Mouse (Mus musculus) midbrain, embryonic 10.5 days (tissue): ENCODE measurements around the gene Ssna1. TPM values are rescaled to one million over a fixed set of nuclear protein-coding genes. Genes with fewer than 3 reads are reported as not detected.

Experiments
- DNase-seq: peaks from one replicate; pipeline ENCODE4 v3.0.0-alpha.2; 2017; ENCODE audit warnings: low spot score
- H3K27ac ChIP-seq: fragments of 300-500 bp; sonication (generic); replicated peaks from 2 replicates; pipeline ENCODE4 v1.5.1; 2016; ENCODE audit warnings: mild to moderate bottlenecking
- H3K27me3 ChIP-seq: fragments of 300-500 bp; sonication (generic); 2 replicates; pipeline ENCODE4 v1.6.1; 2016; ENCODE audit warnings: low read depth, mild to moderate bottlenecking; ENCODE audit not compliant: poor library complexity, severe bottlenecking
- H3K36me3 ChIP-seq: fragments of 300-500 bp; sonication (generic); 2 replicates; pipeline ENCODE4 v1.6.1; 2016; ENCODE audit warnings: mild to moderate bottlenecking, moderate library complexity
- H3K4me1 ChIP-seq: fragments of 300-500 bp; sonication (generic); 2 replicates; pipeline ENCODE4 v1.6.1; 2016
- H3K4me3 ChIP-seq: fragments of 300-500 bp; sonication (generic); 2 replicates; pipeline ENCODE4 v1.5.1; 2016; ENCODE audit warnings: mild to moderate bottlenecking, moderate library complexity
- H3K9me3 ChIP-seq: fragments of 300-500 bp; sonication (generic); replicated peaks from 2 replicates; pipeline ENCODE4 v1.6.1; 2016; ENCODE audit warnings: mild to moderate bottlenecking
- WGBS: fragments of 180-500 bp; shearing (Covaris S2); methylation state at CpG from one replicate; pipeline ENCODE4 v1.1.7; 2016; 5-methylcytosine and 5-hydroxymethylcytosine counted together
- polyA plus RNA-seq: library from polyadenylated mRNA; unstranded; fragments of >200 nt; fragmentation: Nextera tagmentation; extraction: Ambion mirVana; gene quantifications from 2 replicates; pipeline ENCODE4 v1.2.1, GENCODE M21; 2016

Gene Ssna1
- polyA plus RNA-seq, 1 experiment from 2014 or later = 243 TPM

- Histone ChIP-seq H3K4me3 (no peak overlapping the region), H3K36me3 (no peaks in the 10 kb centered on the region), H3K27me3 (peaks cover 60% of the 10 kb centered on the region), H3K27ac (no peak overlapping the region), H3K9me3 (no peaks in the 10 kb centered on the region), H3K4me1 (peaks cover 18% of the 10 kb centered on the region)
- no peak for DNase-seq
- 84% methylated on average over 3 of the region's 3 CpGs for WGBS
Observed at GRCm38 (mm10) chr2:25303452-25303851, 31.2 kb upstream of the Ssna1 start.

- 89% methylated on average over 10 of the region's 10 CpGs for WGBS
- no peaks in the 10 kb centered on the region; the same call in 1 of the 2 replicates for H3K4me1 ChIP-seq
- H3K27me3 ChIP-seq = peaks cover 57% of the 10 kb centered on the region
- no peak overlapping the region for H3K4me3 ChIP-seq
- no peaks in the 10 kb centered on the region for H3K9me3 ChIP-seq
- no peaks in the 10 kb centered on the region for H3K36me3 ChIP-seq
- no peak overlapping the region for H3K27ac ChIP-seq
- DNase-seq = no peak
Observed at GRCm38 (mm10) chr2:25298046-25298445, 25.8 kb upstream of the Ssna1 start.

GRCm38 (mm10) chr2:25297093-25297492 is 24.9 kb upstream of the Ssna1 start:
- H3K27me3 ChIP-seq = peaks cover 61% of the 10 kb centered on the region
- no peak for DNase-seq
- H3K27ac ChIP-seq = no peak overlapping the region
- 83% methylated on average over 8 of the region's 8 CpGs for WGBS
- peaks cover 6% of the 10 kb centered on the region for H3K4me1 ChIP-seq
- H3K36me3 ChIP-seq = no peaks in the 10 kb centered on the region
- H3K4me3 ChIP-seq = no peak overlapping the region
- no peaks in the 10 kb centered on the region for H3K9me3 ChIP-seq

- Histone ChIP-seq H3K27ac (no peak overlapping the region), H3K36me3 (no peaks in the 10 kb centered on the region), H3K9me3 (no peaks in the 10 kb centered on the region), H3K4me3 (no peak overlapping the region), H3K27me3 (peaks cover 94% of the 10 kb centered on the region), H3K4me1 (peaks cover 28% of the 10 kb centered on the region)
- no peak for DNase-seq
- WGBS = 73% methylated on average over 9 of the region's 9 CpGs
Observed at GRCm38 (mm10) chr2:25293706-25294105, 21.5 kb upstream of the Ssna1 start.

GRCm38 (mm10) chr2:25292856-25293255 is 20.6 kb upstream of the Ssna1 start:
- H3K4me1 ChIP-seq = peaks cover 28% of the 10 kb centered on the region
- H3K27me3 ChIP-seq = peaks cover 100% of the 10 kb centered on the region
- no peaks in the 10 kb centered on the region for H3K36me3 ChIP-seq
- H3K27ac ChIP-seq = no peak overlapping the region
- 0% methylated on average over 1 of the region's 1 CpGs for WGBS
- DNase-seq = peak; percentile 83
- H3K9me3 ChIP-seq = no peaks in the 10 kb centered on the region
- no peak overlapping the region for H3K4me3 ChIP-seq

GRCm38 (mm10) chr2:25292054-25292544 is 19.9 kb upstream of the Ssna1 start:
- Histone ChIP-seq H3K4me1 (peaks cover 28% of the 10 kb centered on the region), H3K36me3 (no peaks in the 10 kb centered on the region), H3K27me3 (peaks cover 100% of the 10 kb centered on the region), H3K4me3 (peak overlapping the region; percentile 45), H3K27ac (0 out of 2 replicates have a peak overlapping the region, but pooled peaks have one; percentile 23), H3K9me3 (no peaks in the 10 kb centered on the region)
- WGBS = 6% methylated on average over 42 of the region's 43 CpGs
- DNase-seq = no peak

GRCm38 (mm10) chr2:25291184-25292053 is 19.2 kb upstream of the Ssna1 start:
- no peak overlapping the region for H3K27ac ChIP-seq
- peak; percentile 23 for DNase-seq
- no peaks in the 10 kb centered on the region for H3K9me3 ChIP-seq
- H3K27me3 ChIP-seq = peaks cover 100% of the 10 kb centered on the region
- H3K36me3 ChIP-seq = peaks cover 2% of the 10 kb centered on the region; the same call in 1 of the 2 replicates
- peaks cover 28% of the 10 kb centered on the region for H3K4me1 ChIP-seq
- WGBS = 7% methylated on average over 32 of the region's 32 CpGs
- peak overlapping the region; percentile 45 for H3K4me3 ChIP-seq

- WGBS = 1% methylated on average over 18 of the region's 18 CpGs
- H3K27ac ChIP-seq = no peak overlapping the region
- peak overlapping the region; percentile 24 for H3K4me3 ChIP-seq
- H3K36me3 ChIP-seq = peaks cover 8% of the 10 kb centered on the region
- H3K27me3 ChIP-seq = peaks cover 96% of the 10 kb centered on the region
- H3K4me1 ChIP-seq = peaks cover 28% of the 10 kb centered on the region
- H3K9me3 ChIP-seq = no peaks in the 10 kb centered on the region
- DNase-seq = peak; percentile 30
Observed at GRCm38 (mm10) chr2:25290816-25291130, 18.5 kb upstream of the Ssna1 start.

- Histone ChIP-seq H3K27ac (no peak overlapping the region), H3K9me3 (no peaks in the 10 kb centered on the region), H3K36me3 (peaks cover 14% of the 10 kb centered on the region), H3K27me3 (peaks cover 91% of the 10 kb centered on the region), H3K4me3 (peak overlapping the region; percentile 24), H3K4me1 (peaks cover 28% of the 10 kb centered on the region)
- peak; percentile 26 for DNase-seq
- WGBS = 2% methylated on average over 54 of the region's 54 CpGs
Observed at GRCm38 (mm10) chr2:25290101-25290815, 18.0 kb upstream of the Ssna1 start.

- H3K4me3 ChIP-seq = peak within 1 kb of the TSS; percentile 24
- 8% methylated on average over 11 of the region's 11 CpGs for WGBS
- no peak for DNase-seq
Observed at GRCm38 (mm10) chr2:25289651-25290050, 17.4 kb upstream of the Ssna1 start, which contains the start of gene Lrrc26. Gene Lrrc26, plus strand, starts transcription at chr2:25289915.

GRCm38 (mm10) chr2:25288734-25289345 is 16.6 kb upstream of the Ssna1 start:
- DNase-seq = no peak

More at GRCm38 (mm10) chr2:25289651-25290050, 17.4 kb upstream of the Ssna1 start, which contains the start of gene Lrrc26:
- Histone ChIP-seq H3K4me1 (peaks cover 28% of the 10 kb centered on the region), H3K27me3 (peaks cover 85% of the 10 kb centered on the region), H3K36me3 (peaks cover 20% of the 10 kb centered on the region), H3K9me3 (no peaks in the 10 kb centered on the region), H3K27ac (no peak within 1 kb of the TSS)

GRCm38 (mm10) chr2:25287927-25288649 is 15.8 kb upstream of the Ssna1 start, which contains the start of gene Tmem210:
Gene Tmem210, plus strand, starts transcription at chr2:25288145.
- no peaks in the 10 kb centered on the region for H3K9me3 ChIP-seq
- peaks cover 69% of the 10 kb centered on the region for H3K27me3 ChIP-seq
- H3K27ac ChIP-seq = no peak within 1 kb of the TSS
- peaks cover 28% of the 10 kb centered on the region for H3K4me1 ChIP-seq
- 0 out of 2 replicates have a peak within 1 kb of the TSS, but pooled peaks have one; percentile 7 for H3K4me3 ChIP-seq
- peaks cover 35% of the 10 kb centered on the region for H3K36me3 ChIP-seq
- DNase-seq = no peak
- 84% methylated on average over 6 of the region's 6 CpGs for WGBS

More at GRCm38 (mm10) chr2:25288734-25289345, 16.6 kb upstream of the Ssna1 start:
- Histone ChIP-seq H3K27me3 (peaks cover 77% of the 10 kb centered on the region), H3K4me3 (no peak overlapping the region), H3K4me1 (peaks cover 28% of the 10 kb centered on the region), H3K36me3 (peaks cover 28% of the 10 kb centered on the region), H3K9me3 (no peaks in the 10 kb centered on the region), H3K27ac (no peak overlapping the region)
- 82% methylated on average over 7 of the region's 7 CpGs for WGBS
